Mouse (Mus musculus) urinary bladder, postnatal 4 days (tissue): ENCODE data around the gene Invs.

Source experiments
- DNase-seq, 2 experiments: peaks; one replicate each; pipeline ENCODE4 v3.0.0; 2021 to 2022; ENCODE audit warnings: low spot score in 2 of 2

Gene Invs

DNA sequence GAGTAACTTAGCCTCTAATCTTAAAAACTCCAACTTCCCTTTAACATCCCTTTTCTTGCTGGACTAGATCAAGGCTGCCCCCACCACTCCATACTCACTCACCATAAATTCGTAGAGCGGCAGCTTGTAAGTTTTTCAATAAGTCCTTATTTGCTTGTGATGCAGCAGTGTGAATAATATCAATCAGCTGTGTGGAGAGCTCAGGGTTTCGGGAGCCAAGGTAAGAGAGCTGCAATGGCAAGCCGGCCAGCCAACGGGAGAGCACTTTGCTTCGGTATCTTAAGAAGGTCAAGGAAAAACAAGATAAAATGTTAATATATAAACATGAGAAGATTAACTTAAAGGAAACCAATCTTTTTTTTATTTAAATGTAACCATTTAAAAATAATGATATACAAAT lies 178.9 kb downstream of the Invs start:
- DNase-seq = no peak

DNA sequence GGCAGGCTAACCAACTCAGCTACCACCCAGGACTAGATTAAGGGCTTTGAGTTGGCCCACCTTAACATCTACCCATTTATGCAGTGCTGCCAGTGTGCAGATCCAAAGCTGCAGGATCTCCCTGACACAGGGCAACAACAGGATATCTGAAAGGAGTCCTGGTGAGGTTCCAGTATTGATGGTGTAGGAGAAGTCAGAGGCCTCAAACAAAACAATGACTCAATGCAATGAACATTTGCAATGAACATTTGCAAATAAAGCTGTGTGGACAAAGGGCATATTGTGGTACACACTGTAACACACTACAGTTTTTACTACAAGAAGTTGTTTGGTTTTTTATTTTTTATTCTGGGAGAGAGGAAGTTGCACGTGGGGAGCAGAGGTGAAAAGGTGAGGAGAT lies 181.5 kb downstream of the Invs start:
- DNase-seq = no peak

DNA sequence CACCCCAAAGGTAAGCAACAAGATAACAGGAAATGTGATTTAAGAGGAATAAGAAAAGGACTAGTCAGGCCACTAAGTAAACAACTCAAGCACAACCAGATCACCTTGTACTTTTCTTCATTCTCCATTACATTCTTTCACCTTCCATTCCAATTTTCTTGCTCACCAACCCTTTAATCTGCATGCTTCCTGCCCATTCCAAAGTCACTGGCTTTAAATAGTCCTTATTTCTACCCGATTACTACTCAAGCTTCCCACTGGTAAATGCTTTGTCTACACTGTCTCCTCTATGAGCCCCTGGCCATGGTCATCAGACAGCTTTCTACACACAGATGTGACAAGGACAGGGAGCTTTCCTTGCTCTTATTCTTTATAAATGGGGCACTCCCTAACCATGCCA lies 191.4 kb downstream of the Invs start:
- DNase-seq = no peak

DNA sequence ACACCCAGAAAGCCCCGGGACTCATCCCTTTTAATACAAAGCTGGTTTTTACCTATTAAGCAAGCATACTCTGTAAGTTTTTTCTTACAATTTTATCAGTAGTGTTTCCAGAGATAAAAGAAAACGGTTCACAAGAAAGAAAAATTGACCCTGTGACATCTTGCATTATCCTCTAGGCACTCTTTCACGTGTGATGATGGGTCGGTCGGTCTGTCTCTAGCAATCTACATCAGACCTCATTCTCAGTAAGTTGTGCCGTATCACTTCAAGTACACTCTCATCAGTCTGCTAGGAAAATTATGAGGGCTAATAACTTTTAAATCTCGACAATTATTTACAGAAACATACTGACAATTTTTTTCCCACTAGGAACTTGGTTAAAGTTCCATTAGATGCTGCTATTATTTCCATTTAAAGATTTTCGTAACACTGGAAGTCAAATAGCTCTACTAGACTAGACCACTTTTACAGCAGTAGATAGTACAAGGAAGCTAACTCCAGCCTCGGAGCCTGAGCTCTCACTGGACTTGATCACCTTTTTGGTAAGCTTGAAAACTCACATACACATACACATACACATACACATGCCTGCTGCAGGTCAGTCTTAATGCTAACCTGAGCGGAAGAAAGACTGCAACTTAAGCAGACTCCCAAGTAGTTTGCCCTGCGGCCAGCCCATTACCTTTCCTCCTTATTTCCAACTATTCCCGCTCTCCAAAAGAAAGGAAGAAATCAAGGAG lies 192.7 kb downstream of the Invs start:
- DNase-seq = no peak

DNA sequence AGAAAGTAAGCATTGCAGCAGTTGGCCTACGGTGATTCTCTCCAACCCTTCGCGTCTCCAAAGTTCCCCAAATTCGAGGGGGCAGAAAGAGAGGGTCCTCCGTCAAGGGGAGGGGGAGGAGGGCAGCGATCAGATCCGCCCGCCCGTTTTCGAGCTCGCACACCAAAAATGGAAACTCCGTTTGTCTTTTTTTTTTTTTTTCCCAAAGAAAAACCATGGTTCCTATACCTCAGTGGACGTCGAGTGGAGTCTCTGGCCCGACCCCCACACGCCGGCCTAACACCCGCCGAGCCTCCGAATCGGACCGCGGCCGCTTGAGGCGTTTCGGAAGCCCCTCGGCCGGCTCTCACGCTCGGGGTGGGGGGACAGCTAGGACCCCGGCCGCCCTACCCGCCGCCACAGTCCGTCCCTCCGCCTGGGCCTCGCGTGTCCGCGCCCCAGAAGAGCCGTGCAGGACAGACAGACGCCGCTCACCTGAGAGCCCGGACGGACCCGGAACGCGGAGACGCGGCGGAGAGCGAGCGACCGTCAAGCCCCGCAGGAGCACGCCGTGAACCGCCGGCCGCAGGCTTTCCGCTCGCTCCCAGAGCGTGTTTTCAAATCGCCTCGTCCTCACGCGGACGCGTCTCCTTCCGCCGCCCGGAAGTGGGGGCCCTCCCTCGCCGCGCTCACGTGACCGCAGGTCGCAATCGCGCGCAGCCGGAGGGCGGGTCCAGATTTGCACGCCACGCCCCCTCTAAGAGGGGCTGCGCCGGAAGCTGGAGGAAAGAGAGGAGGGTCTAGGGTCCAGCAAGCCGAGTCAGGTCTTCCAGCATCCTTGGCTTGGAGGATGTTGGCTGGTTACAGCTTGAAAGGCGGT lies 193.5 kb downstream of the Invs start, which contains the start of gene Tex10:
Gene Tex10, minus strand, starts transcription at position 668 of the 859 bp plus-strand sequence.
- DNase-seq = peak; percentile 88 to 92

DNA sequence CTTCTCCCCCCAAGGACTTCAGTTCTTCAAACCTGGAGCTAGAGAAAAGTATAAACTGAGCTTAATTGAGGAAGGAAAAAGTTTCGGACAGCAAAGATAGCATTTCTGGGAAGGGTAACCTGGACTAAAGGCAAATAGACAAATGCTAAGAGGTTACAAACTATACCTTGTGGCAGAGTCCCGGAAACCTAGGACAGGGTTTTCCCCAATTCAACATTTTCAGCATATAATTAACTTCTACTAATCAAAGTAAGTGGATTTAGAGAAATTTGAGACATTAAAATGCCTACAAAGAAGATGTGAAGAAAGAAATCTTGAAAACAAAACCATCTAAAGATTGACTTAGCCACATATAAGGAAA lies 194.1 kb downstream of the Invs start:
- DNase-seq = no peak

DNA sequence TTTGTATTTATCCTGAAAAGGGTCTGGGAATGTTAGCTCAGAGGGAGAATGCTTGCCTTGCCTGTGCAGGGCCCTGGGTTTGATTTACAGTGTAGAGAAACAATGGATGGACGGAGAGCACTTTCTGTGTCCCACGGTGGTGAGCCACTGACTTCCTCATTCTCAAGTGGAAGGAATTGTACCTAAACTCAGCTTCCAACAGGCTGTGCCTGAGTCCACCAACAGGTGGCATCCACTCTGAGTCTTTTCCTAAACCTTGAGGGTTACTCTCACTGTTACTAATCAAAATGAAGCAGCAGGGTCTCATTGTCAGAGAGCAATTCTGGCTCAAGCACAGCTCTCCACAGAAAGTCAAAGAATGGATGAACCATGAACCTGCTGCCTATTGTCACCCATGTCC lies 201.7 kb downstream of the Invs start:
- no peak for DNase-seq
